Mouse (Mus musculus): ENCODE data around the gene 4930578C19Rik.
"Not testable (repeated sequence)": the region's sequence is repeated elsewhere in the genome, so short reads cannot be mapped to it uniquely, and the experiment has no call there.

The 4930578C19Rik gene

DNA sequence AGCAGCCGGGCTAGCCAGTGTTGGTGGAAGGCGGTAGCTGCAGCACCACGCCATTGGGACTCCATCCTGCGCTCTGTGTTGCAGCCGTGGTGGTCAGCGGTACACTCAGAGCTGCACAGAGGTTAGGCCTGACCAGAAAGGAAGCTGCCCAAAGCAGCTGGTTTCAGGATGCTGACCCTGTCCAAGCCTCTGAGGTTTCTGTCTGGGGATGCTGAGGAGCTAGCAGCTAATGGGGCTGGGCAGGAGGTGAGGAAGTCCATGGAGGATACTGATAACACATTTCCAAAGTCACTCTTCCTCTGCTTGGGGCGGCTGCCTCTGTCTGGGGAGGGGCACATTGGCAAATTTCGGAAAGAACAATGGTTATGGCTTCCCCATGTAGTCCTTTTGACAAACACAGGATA is at the start of gene 4930578C19Rik:
Gene 4930578C19Rik, minus strand, starts transcription at position 200 of the 404 bp plus-strand sequence.
- no peak for DNase-seq (ENCODE audit: low spot score)

DNA sequence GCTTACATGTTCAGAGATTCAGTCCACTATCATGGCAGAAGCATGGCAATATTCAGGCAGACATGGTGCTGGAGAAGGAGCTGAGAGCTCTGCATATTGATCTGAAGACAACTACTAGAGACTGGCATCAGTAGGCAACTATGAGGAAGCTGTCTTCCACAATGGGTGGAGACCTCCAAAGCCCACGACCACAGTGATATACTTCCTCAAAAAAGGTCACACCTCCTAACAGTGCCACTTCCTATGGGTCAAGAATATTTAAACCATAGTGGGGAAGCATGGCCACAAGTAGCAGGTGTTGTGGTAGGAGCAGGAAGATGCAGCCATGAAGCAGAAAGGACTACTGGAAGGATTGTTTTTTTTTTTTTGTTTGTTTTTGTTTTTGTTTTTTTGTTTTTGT is 6.5 kb upstream of the 4930578C19Rik start:
- no peak for DNase-seq (ENCODE audit: low spot score)

DNA sequence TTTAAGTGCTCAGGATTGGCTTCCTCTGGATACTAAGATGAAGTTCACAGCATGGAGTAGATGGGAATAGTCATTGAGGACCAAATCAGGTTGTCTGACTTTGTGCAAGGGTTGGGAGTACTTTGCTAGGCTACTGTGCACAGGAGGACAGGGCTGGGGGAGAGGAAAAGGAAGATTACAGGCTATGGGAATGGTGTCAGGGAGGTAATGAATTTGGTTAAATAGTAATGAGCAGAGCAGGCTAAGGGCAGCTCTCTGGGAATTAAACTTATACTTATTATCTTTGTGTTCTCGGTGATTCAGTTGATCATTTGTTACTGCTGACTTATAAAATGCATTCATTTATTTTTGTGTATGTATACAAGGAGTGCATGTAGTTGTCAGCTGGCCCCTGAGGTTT is 1.7 kb upstream of the 4930578C19Rik start:
- no peak for DNase-seq (ENCODE audit: low spot score)

DNA sequence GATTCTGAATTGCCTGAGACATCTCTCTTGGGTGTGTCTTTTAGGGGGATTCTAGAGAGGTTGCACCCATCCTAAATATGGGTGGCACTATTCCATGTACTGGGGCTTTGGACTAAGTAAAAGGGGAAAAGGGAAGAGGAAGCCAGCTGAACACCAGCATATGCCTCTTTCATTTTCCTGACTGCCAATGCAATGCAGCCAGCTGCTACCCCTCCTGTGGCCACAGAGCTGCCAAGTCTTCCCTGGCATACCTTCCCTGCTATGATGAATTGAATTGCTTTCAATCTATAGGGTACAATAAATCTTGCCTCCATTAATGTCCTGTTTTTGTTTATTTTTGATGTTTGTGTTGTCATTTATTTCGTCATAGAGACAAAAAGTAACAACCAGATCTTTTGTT is 9.6 kb downstream of the 4930578C19Rik start:
- no peak for DNase-seq (ENCODE audit: low spot score)

DNA sequence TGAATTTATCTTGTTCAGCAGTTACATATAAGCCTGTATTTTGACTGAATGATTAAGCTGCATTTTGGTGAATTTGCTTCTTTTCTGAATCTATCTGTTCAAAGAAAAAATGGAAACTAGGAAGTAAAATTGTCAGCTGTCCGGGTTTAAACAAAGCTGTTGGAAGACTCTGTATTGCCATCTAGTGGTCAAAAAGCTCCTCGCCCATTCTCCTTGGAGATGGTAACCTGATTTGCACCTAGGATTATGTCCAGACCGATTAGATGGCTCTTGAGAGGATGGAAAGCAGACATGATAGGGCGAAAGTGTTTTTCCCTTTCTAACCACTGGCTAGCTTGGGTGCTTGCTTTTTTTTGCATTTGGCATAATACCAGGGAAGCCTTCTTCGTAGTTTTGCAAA is 19.1 kb downstream of the 4930578C19Rik start:
- DNase-seq (ENCODE audit: low spot score), result peak; percentile 43

DNA sequence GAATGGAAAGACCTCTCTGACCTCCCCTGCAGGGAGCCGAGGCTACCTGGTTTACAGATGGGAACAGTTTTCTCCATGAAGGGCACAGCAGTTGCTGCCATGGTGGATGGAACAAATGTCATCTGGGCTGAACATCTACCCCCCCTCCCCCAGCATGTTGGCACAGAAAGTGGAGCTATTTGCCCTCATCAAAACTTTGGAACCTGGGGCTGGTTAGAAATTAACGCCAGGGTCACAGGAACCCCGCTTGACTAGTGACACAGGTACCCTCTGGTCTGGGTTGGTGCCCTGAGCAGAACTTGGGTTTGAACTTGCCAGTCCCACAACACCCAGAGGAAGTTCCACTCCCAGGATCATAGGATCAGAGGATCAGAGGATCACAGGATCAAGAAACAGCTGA is 35.7 kb downstream of the 4930578C19Rik start:
- no peak for DNase-seq (ENCODE audit: low spot score)

DNA sequence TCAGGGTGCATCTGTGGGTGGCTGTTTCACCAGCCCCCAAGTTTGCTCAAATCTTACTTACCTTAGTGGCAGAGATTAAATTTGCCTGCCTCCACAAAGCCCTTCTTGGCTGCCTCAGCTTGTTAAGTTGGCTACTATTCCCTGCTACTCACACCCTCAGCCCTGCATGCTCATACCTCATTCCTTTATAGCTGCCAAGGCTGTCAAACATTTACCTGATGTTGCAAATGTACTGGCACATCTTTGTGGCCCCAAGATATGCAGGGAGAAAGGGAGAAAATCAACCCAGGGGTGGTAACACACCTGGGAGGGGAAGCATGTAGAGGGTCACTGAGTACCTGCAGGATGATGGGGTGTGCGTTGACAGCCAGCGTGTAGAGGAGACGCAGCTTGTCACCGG is 38.0 kb downstream of the 4930578C19Rik start:
- no peak for DNase-seq (ENCODE audit: low spot score)

DNA sequence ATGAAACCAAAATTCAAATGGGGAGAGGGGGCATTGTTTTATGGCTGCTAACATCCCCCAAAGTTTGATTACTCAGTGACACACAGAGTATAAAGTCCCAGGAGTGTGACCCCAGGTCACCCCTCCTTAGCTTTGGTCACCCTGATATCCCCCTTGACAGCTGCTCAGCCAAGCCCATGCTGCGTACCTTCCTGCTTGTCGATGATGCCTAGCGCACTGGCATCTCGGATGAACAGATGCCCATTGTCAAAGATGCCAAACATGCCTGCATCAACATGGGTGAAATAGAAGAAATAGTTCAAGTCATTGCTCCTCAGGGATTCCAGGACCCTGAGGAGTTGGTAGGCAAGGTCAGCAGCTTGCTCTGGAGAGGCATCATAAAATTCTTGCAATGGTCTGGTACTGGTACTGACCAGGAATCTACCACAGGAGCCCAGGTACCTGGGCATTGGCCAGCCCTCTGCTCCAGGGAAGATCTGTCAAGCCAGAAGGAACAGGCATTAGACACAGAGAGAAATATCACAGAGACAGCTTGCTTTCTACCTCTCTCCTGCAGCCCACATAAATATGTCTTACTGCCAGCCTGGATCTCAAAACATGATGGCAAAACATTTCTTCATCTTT is 40.9 kb downstream of the 4930578C19Rik start:
- DNase-seq (ENCODE audit: low spot score), result no peak

DNA sequence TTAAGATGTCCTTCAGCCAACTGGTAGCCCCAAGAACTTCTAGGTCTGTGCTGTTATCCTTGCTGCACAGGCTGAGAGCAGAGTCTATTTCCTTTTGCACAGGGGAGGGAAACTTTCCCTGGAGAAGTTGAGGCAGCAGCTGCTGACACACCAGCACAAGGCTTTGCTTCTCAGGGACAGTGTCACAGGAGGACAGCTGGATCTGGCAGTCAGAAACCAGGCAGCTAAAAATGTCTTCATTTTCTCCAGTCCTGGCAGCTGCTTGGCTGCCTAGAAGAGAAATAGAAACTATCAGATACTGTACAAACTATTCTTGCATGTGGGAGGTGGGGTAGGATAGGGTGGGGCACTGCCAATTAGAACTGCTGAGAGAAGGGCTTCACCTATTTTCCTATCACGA is 42.2 kb downstream of the 4930578C19Rik start:
- no peak for DNase-seq (ENCODE audit: low spot score)

DNA sequence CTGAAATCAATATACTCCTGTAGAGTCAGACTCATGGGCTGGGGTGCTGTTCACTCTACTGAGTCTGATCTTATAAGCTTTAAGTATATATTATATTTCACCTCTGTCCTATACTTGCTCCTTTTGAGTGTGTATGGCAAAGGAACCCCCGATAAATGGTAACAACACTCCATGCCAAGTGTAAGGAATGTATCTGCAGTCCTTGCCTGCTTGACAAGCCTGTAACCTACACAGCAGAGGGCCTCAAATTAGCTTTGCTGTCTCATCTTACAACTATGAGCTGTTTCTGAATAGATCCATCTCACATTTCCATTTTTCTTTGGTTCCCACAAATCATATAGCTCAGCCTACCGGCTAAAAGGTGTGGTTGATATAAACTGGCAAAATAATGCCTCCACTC is 46.6 kb downstream of the 4930578C19Rik start:
- no peak for DNase-seq (ENCODE audit: low spot score)

DNA sequence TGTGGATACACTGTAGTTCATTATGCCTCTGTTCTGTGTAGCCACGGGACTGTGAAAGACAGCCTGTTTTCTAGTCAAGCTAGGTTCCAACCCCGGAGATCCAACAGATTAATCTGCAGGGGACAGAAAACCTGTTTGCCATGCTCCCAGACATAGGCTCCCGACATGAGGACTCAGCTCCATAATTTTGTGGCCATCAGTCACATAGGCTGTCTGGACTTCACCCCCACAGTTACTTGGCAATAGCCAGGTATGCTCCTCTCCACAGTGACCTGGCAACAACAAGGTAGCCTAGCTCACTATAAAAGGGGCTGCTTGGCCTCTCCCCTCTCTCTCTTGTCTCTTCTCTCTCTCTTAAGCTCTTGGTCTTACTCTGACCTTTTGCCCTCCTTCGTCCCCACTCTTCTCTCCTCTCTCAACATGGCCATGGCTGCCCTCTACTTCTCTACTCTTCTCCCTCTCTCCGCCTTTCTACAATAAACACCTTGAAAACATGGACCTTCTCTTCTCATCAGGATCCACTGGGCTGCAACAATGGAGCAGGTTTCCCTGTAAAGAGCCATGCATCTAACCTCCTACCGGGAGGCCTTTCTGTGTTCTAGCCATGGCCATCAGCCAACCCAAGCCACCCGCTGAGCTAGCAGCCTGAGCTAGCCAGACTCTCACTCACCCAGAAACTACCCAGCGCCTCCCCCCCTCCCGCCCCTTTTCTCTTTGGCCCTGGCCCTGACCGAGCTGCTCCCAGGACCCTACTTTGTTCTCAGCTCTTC is 49.9 kb downstream of the 4930578C19Rik start:
- no peak for DNase-seq (ENCODE audit: low spot score)

DNA sequence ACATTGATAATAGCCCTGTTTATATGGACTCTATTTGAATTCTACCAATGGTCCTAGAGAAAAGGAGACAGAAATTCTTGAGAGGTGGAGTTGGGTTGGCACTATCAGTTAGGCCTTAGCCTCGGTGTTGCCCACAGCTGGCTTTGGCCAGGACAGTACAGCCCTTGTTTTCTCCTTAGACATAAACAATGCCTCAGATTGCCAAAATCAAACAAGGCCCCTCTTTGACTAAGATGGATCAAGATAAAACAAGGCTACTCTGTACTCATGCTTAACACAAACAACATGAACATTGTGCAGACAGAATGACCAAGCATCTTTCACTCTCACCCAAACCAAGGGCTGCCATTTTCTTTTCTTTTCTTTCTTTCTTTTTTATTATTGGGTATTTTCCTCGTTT is 51.6 kb downstream of the 4930578C19Rik start:
- no peak for DNase-seq (ENCODE audit: low spot score)

DNA sequence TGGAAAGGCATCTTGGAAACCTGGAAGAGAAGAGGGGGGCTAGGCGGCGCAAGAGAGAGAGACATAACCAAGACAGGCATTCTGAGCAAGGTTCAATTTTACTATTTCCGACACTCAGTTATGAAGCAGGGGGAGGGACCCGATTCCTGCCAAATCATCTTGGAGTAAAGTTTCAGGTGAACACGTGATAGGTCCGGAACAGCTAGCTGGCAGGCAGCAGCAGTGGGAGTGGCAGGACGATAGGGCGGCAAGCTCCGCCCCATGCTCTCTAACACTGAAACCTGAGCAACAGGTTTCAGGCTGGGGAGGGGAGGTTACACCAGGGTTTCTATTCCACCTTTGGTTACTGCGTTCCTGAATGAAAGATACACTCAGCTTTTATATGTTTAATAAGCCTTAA is 58.9 kb downstream of the 4930578C19Rik start:
- no peak for DNase-seq (ENCODE audit: low spot score)

DNA sequence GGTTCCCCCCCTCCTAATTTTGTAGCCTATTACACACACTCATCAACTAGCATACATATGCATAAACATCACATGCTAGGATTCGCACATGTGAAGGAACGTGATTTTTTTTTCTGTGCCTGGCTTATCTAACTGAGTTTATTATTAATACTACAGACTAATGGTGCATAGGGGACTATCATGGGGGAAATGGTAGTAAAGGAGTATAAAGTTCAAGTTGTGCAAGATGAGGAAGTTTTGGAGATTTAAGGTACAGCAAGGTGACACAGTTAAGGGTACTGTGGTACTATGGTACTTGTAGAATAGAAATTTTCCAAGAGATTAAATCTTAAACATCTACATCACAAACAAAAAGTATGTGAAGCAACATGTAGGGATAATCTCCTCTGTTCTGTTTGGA is 64.5 kb downstream of the 4930578C19Rik start:
- no peak for DNase-seq (ENCODE audit: low spot score)

DNA sequence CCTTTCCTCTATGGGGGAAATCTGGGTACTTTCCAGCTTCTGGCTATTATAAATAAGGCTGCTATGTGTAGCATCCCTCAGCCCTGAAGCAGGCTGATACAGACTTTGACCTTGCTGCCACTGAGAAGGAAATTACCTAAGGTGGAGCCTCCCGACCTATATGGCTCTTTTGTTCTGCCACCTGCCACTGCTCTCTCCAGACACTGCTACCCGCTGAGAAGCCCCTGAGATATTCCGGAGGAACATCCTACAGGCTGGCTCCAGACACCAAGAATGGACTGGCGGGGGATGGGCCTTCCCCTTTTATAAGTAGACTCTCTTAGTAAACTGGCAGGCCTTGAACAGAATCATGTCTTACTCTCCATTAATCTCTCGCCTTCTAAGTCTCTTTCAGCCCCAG is 77.0 kb downstream of the 4930578C19Rik start:
- not testable (repeated sequence) for DNase-seq (ENCODE audit: low spot score)

All from testis, postnatal 10 days (tissue).